In genomic region chr12:73600457-73600856, GRCm38 (mm10) we compare ENCODE assay signal across 27 mouse cellular contexts. TPM values are rescaled to one million over a fixed set of nuclear protein-coding genes. Genes with fewer than 3 reads are reported as not detected.
A peak's percentile ranks its signal among the peaks of the same experiment; 100 is the strongest.
DNase-seq lines count a peak whose midpoint lies in the region; ATAC-seq and TF ChIP-seq lines count a peak whose summit lies in the region.
"Had no signal": no experiment of that assay in that cellular context is flagged by ENCODE, and none has a peak within 500 bp of the region (broad histone marks: within the 10 kb centered on the region; RNA-seq: fewer than 3 reads in every experiment).

No protein-coding gene starts in this region.

- TF ChIP-seq CTCF in spleen, adult 2 months (IDR thresholded peaks at IDR 0.05; ENCODE audit: extremely low read depth, insufficient read depth, insufficient read length, insufficient replicate concordance) = no peak

- TF ChIP-seq POLR2A in spleen, adult 2 months (IDR thresholded peaks at IDR 0.05; ENCODE audit: low read depth, low read length) = no peak

- peaks cover 14% of the 10 kb centered on the region; the same call in 1 of the 2 replicates for H3K27me3 ChIP-seq in midbrain, embryonic 10.5 days (ENCODE audit: low read depth, poor library complexity, severe bottlenecking)
- no peaks in the 10 kb centered on the region; the same call in 1 of the 2 replicates for H3K27me3 ChIP-seq in midbrain, embryonic 13.5 days
- H3K27me3 ChIP-seq in spleen, adult 2 months (ENCODE audit: control insufficient read depth, insufficient read depth, low read length) = no peaks in the 10 kb centered on the region
- H3K27me3 ChIP-seq in hindbrain, embryonic 16.5 days (replicated peaks; ENCODE audit: control insufficient read depth, insufficient read depth, low read length) = no peaks in the 10 kb centered on the region
- H3K27me3 ChIP-seq: embryonic facial prominence, embryonic 13.5 days; embryonic facial prominence, embryonic 15.5 days; forebrain, embryonic 12.5 days had no signal

- H3K4me2 ChIP-seq in midbrain, embryonic 13.5 days (replicated peaks) = no peak overlapping the region
- H3K4me2 ChIP-seq in hindbrain, embryonic 16.5 days (ENCODE audit: low read length) = no peak overlapping the region
- H3K4me2 ChIP-seq: embryonic facial prominence, embryonic 13.5 days; embryonic facial prominence, embryonic 15.5 days; forebrain, embryonic 12.5 days had no signal

- H3K4me3 ChIP-seq in midbrain, embryonic 10.5 days = no peak overlapping the region
- no peak overlapping the region for H3K4me3 ChIP-seq in midbrain, embryonic 13.5 days (replicated peaks)
- H3K4me3 ChIP-seq in spleen, adult 2 months (ENCODE audit: extremely low read depth, insufficient read depth, insufficient read length) = no peak overlapping the region
- H3K4me3 ChIP-seq in hindbrain, embryonic 16.5 days (ENCODE audit: low read length) = no peak overlapping the region
- H3K4me3 ChIP-seq: embryonic facial prominence, embryonic 13.5 days; embryonic facial prominence, embryonic 15.5 days; erythroblast, embryonic 14.5 days; forebrain, embryonic 10.5 days; forebrain, embryonic 12.5 days had no signal

- peaks cover 25% of the 10 kb centered on the region for H3K4me1 ChIP-seq in midbrain, embryonic 10.5 days
- H3K4me1 ChIP-seq in midbrain, embryonic 13.5 days (replicated peaks) = peaks cover 8% of the 10 kb centered on the region
- peaks cover 14% of the 10 kb centered on the region; the same call in 1 of the 2 replicates for H3K4me1 ChIP-seq in spleen, adult 2 months (ENCODE audit: control insufficient read depth, insufficient read depth, insufficient read length)
- no peaks in the 10 kb centered on the region for H3K4me1 ChIP-seq in hindbrain, embryonic 16.5 days (ENCODE audit: control insufficient read depth, insufficient read depth, low read depth, low read length)

- no peak for ATAC-seq in midbrain, embryonic 13.5 days
- no peak for ATAC-seq in hindbrain, embryonic 16.5 days
- ATAC-seq: forebrain, embryonic 14.5 days; forebrain, embryonic 16.5 days had no signal

- no peaks in the 10 kb centered on the region for H3K36me3 ChIP-seq in midbrain, embryonic 10.5 days
- H3K36me3 ChIP-seq in midbrain, embryonic 13.5 days = no peaks in the 10 kb centered on the region
- no peaks in the 10 kb centered on the region for H3K36me3 ChIP-seq in spleen, adult 2 months (ENCODE audit: control insufficient read depth, insufficient read depth, low read length)
- H3K36me3 ChIP-seq in hindbrain, embryonic 16.5 days (ENCODE audit: control insufficient read depth, insufficient read depth, low read length) = no peaks in the 10 kb centered on the region
- H3K36me3 ChIP-seq: embryonic facial prominence, embryonic 13.5 days; embryonic facial prominence, embryonic 15.5 days; forebrain, embryonic 10.5 days; forebrain, embryonic 12.5 days had no signal

- DNase-seq in midbrain, embryonic 10.5 days (ENCODE audit: low spot score) = no peak
- no peak for DNase-seq in spleen, adult 2 months (ENCODE audit: low read depth in 1 of 2, low spot score in 2 of 2)
- DNase-seq in spleen, postnatal 36 days (ENCODE audit: low spot score in 2 of 2) = no peak
- DNase-seq in ES-CJ7 (ENCODE audit: low read depth, low spot score) (peak; percentile 24), ZHBTc4 (ENCODE audit: low read depth, low spot score) (peak; percentile 47)
- DNase-seq in gastrocnemius, adult 18-20 months (ENCODE audit: low spot score) = no peak
- DNase-seq: adrenal gland, adult 2 months; adrenal gland, postnatal 10 days; adrenal gland, postnatal 25 days; cerebellum, adult 11 months; cerebellum, adult 18-20 months; cerebellum, adult 8-10 months; cerebellum, adult 9-11 months; cerebellum, postnatal 14 days; cerebellum, postnatal 36 days; embryo, embryonic 11 days had no signal

- H3K9me3 ChIP-seq in midbrain, embryonic 10.5 days (replicated peaks) = no peaks in the 10 kb centered on the region
- no peaks in the 10 kb centered on the region for H3K9me3 ChIP-seq in midbrain, embryonic 13.5 days
- no peaks in the 10 kb centered on the region for H3K9me3 ChIP-seq in hindbrain, embryonic 16.5 days (ENCODE audit: control insufficient read depth, low read length)
- H3K9me3 ChIP-seq: embryonic facial prominence, embryonic 13.5 days; embryonic facial prominence, embryonic 15.5 days; forebrain, embryonic 10.5 days; forebrain, embryonic 12.5 days had no signal

- peak overlapping the region; percentile 46 for H3K27ac ChIP-seq in midbrain, embryonic 10.5 days (replicated peaks)
- no peak overlapping the region for H3K27ac ChIP-seq in midbrain, embryonic 13.5 days
- 0 out of 2 replicates have a peak overlapping the region, but pooled peaks have one; percentile 9 for H3K27ac ChIP-seq in spleen, adult 2 months (ENCODE audit: insufficient read depth, low read length)
- H3K27ac ChIP-seq in hindbrain, embryonic 16.5 days (ENCODE audit: low read depth, low read length) = no peak overlapping the region
- H3K27ac ChIP-seq: embryonic facial prominence, embryonic 13.5 days; embryonic facial prominence, embryonic 15.5 days; forebrain, embryonic 10.5 days; forebrain, embryonic 12.5 days had no signal

- WGBS in midbrain, embryonic 10.5 days = 64% methylated on average over 4 of the region's 4 CpGs
- WGBS in midbrain, embryonic 13.5 days = 39% methylated on average over 4 of the region's 4 CpGs
- WGBS in spleen, adult 2 months = 85% methylated on average over 4 of the region's 4 CpGs
- 61% methylated on average over 4 of the region's 4 CpGs for WGBS in hindbrain, embryonic 16.5 days

- no peak overlapping the region for H3K9ac ChIP-seq in midbrain, embryonic 13.5 days (replicated peaks)
- H3K9ac ChIP-seq in hindbrain, embryonic 16.5 days (ENCODE audit: low read depth, low read length) = no peak overlapping the region
- H3K9ac ChIP-seq: embryonic facial prominence, embryonic 13.5 days; embryonic facial prominence, embryonic 15.5 days; forebrain, embryonic 12.5 days had no signal

RNA-seq across cellular contexts. Expression of gene Prkch, which starts 15.9 kb away (rescaled TPM):
- polyA plus RNA-seq in midbrain, embryonic 10.5 days (2016; fragmentation: Nextera tagmentation; extraction: Ambion mirVana) = 4.0 and 4.9 TPM in 2 replicates
- polyA plus RNA-seq in midbrain, embryonic 13.5 days (2015; fragmentation: Nextera tagmentation; extraction: Ambion mirVana) = 3.9 and 5.5 TPM in 2 replicates
- polyA plus RNA-seq in spleen, adult 2 months (2012; rRNA removed) = 12.5 and 13.5 TPM in 2 replicates
- 1 to 10 TPM; 4.4 to 5.0 TPM for total RNA-seq in gastrocnemius, adult 18-20 months (2021)
- polyA plus RNA-seq in hindbrain, embryonic 16.5 days (2015; fragmentation: Nextera tagmentation; extraction: Ambion mirVana) = 6.4 and 6.9 TPM in 2 replicates
- total RNA-seq: MEL had no signal

RNA-seq across cellular contexts. Expression of gene Tmem30b, which starts 54.3 kb away (rescaled TPM):
- 1.6 and 1.8 TPM in 2 replicates for polyA plus RNA-seq in midbrain, embryonic 10.5 days (2016; fragmentation: Nextera tagmentation; extraction: Ambion mirVana)
- 0.05 and 0.26 TPM in 2 replicates for polyA plus RNA-seq in midbrain, embryonic 13.5 days (2015; fragmentation: Nextera tagmentation; extraction: Ambion mirVana)
- 0.14 and 0.27 TPM in 2 replicates for polyA plus RNA-seq in spleen, adult 2 months (2012; rRNA removed)
- total RNA-seq in gastrocnemius, adult 18-20 months (2021) = under 1 TPM; 0.11 to 0.74 TPM
- 0.21 and 0.40 TPM in 2 replicates for polyA plus RNA-seq in hindbrain, embryonic 16.5 days (2015; fragmentation: Nextera tagmentation; extraction: Ambion mirVana)
- total RNA-seq: adrenal gland, postnatal 25 days; MEL had no signal
- polyA plus RNA-seq: C2C12; erythroblast, embryonic 14.5 days had no signal

Comparison
In these comparisons a context has a peak if more than half of its experiments do, and no peak if none do; other contexts are left out.
1. H3K27ac ChIP-seq: peak in midbrain, embryonic 10.5 days (single experiment) and spleen, adult 2 months (single experiment); none in midbrain, embryonic 13.5 days (single experiment) and hindbrain, embryonic 16.5 days (single experiment).
2. DNase-seq: peak in ES-CJ7 (single experiment) and ZHBTc4 (single experiment); none in midbrain, embryonic 10.5 days (single experiment), spleen, adult 2 months (0 of 2), spleen, postnatal 36 days (0 of 2) and gastrocnemius, adult 18-20 months (single experiment).